Mouse (Mus musculus) testis, adult 2 months (tissue): ENCODE measurements around the gene Klf15.

ENCODE experiments used
- CTCF ChIP-seq: fragments of 200-500 bp; IDR thresholded peaks from 2 replicates; pipeline ENCODE4 v1.5.1; 2012; ENCODE audit warnings: low read depth, mild to moderate bottlenecking, inconsistent platforms, low read length, moderate library complexity; ENCODE audit not compliant: control insufficient read depth, insufficient read depth, insufficient replicate concordance
- POLR2A ChIP-seq: fragments of 200-500 bp; IDR thresholded peaks from 2 replicates; pipeline ENCODE4 v1.6.1; 2012; ENCODE audit warnings: low read depth, mild to moderate bottlenecking, inconsistent platforms, low read length, moderate library complexity; ENCODE audit not compliant: control insufficient read depth

GRCm38 (mm10) chr6:90472697-90473096 is 10.3 kb downstream of the Klf15 start:
- no peak for TF ChIP-seq CTCF
- TF ChIP-seq POLR2A, result no peak
